Mouse (Mus musculus) forebrain, embryonic 10.5 days (tissue): Measurements from ENCODE around the gene Trp53bp2. TPM values are rescaled to one million over a fixed set of nuclear protein-coding genes. Genes with fewer than 3 reads are reported as not detected.

Experiments used
- DNase-seq: peaks from one replicate; pipeline ENCODE4 v3.0.0-alpha.2; 2017; ENCODE audit warnings: low spot score; ENCODE audit errors: extremely low spot score
- H3K27ac ChIP-seq: fragments of 300-500 bp; sonication (generic); 2 replicates; pipeline ENCODE4 v1.5.1; 2016; ENCODE audit warnings: mild to moderate bottlenecking
- H3K27me3 ChIP-seq: fragments of 300-500 bp; sonication (generic); 2 replicates; pipeline ENCODE4 v1.6.1; 2016; ENCODE audit warnings: mild to moderate bottlenecking; ENCODE audit not compliant: poor library complexity, severe bottlenecking
- H3K36me3 ChIP-seq: fragments of 300-500 bp; sonication (generic); replicated peaks from 2 replicates; pipeline ENCODE4 v1.6.1; 2016; ENCODE audit warnings: mild to moderate bottlenecking, moderate library complexity
- H3K4me1 ChIP-seq: fragments of 300-500 bp; sonication (generic); 2 replicates; pipeline ENCODE4 v1.6.1; 2016
- H3K4me3 ChIP-seq: fragments of 300-500 bp; sonication (generic); 2 replicates; pipeline ENCODE4 v1.5.1; 2016; ENCODE audit warnings: mild to moderate bottlenecking, moderate library complexity
- H3K9me3 ChIP-seq: fragments of 300-500 bp; sonication (generic); 2 replicates; pipeline ENCODE4 v1.6.1; 2016; ENCODE audit warnings: mild to moderate bottlenecking, moderate library complexity
- WGBS: fragments of 180-500 bp; shearing (Covaris S2); methylation state at CpG from one replicate; pipeline ENCODE4 v1.1.7; 2016; 5-methylcytosine and 5-hydroxymethylcytosine counted together
- polyA plus RNA-seq: library from polyadenylated mRNA; unstranded; fragments of >200 nt; fragmentation: Nextera tagmentation; extraction: Ambion mirVana; gene quantifications from 2 replicates; pipeline ENCODE4 v1.2.1, GENCODE M21; 2016

Gene Trp53bp2
- polyA plus RNA-seq, 1 experiment from 2014 or later: 23.8 TPM

DNA sequence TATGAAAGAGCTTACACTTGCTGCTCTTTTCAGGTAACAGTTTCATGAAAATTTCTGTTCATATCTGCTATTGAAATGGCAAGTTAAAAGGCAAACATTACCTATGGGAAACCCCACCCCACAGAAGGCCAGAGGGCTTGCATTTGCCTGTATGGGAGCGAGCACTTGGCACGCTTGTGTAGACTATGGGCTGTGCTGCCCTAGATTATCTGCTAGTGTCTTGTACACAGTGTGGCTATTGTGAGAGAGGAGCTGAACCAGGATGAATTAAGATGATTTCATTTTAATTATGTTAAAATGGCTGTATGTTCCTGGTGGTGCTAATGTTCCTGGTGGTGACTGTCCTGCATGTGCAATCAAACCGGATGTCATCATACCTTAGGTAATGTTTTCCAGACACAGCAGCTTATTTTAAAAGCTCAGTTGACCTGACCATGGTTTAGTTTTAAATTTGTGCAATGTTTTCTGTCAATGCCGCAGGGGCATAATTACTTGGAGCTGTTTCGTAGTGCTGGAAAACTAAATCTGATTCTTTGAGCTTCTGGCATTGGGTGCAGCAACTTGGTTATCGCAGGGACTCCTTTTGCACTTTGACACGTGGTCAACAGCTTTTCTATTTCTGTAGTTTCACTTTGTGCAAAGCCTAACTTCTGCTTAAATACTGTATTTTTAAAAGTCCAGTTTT, 3.8 kb downstream of the Trp53bp2 start:
- Histone ChIP-seq H3K27ac (no peak overlapping the region), H3K27me3 (no peaks in the 10 kb centered on the region), H3K4me1 (peaks cover 57% of the 10 kb centered on the region), H3K9me3 (no peaks in the 10 kb centered on the region), H3K36me3 (peaks cover 9% of the 10 kb centered on the region), H3K4me3 (no peak overlapping the region)
- DNase-seq: no peak
- WGBS: 77% methylated on average over 7 of the region's 7 CpGs

DNA sequence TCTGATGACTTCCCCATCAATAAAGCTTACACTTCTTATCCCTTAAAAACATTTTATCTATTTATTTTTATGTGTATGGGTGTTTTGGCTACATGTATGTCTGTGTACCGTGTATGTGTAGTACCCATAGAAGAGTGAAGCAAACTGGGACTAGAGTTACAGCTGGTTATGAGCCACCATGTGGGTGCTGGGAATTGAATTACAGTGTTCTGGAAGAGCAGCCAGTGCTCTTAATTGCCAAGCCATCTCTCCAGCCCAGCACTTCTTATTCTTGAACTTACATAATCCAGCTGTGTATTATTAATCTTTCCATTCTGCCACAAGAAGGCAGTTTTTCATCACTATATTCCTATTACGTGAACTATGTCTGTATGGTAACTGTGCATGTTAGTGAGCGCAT, 10.5 kb downstream of the Trp53bp2 start:
- Histone ChIP-seq H3K27ac (no peak overlapping the region), H3K4me3 (no peak overlapping the region), H3K9me3 (no peaks in the 10 kb centered on the region), H3K27me3 (no peaks in the 10 kb centered on the region), H3K36me3 (peaks cover 20% of the 10 kb centered on the region), H3K4me1 (peaks cover 20% of the 10 kb centered on the region)
- no peak for DNase-seq
- WGBS: 86% methylated on average over 3 of the region's 3 CpGs

DNA sequence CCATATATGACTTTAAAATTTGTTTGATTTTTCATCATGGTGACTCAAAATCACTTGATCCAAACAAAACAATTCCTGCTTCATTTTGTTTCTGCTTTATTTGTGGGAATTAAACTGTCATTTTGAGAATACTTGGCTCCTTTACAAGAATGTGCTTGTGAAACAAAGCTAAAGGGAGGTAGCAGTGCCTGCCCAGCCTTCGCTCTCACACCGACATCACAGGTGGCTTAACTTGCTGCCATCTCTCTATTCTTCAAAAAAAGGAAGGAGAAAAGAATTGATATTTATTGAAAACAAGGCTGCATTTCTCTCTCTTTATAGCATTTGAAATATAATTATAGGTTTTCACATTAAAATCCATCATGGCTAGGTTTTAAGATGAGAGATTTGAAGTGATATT, 15.3 kb downstream of the Trp53bp2 start:
- H3K27ac ChIP-seq: no peak overlapping the region
- H3K27me3 ChIP-seq: no peaks in the 10 kb centered on the region
- peaks cover 8% of the 10 kb centered on the region for H3K36me3 ChIP-seq
- peaks cover 29% of the 10 kb centered on the region for H3K4me1 ChIP-seq
- H3K9me3 ChIP-seq: no peaks in the 10 kb centered on the region
- WGBS: 97% methylated on average over 2 of the region's 2 CpGs
- H3K4me3 ChIP-seq: no peak overlapping the region
- no peak for DNase-seq

DNA sequence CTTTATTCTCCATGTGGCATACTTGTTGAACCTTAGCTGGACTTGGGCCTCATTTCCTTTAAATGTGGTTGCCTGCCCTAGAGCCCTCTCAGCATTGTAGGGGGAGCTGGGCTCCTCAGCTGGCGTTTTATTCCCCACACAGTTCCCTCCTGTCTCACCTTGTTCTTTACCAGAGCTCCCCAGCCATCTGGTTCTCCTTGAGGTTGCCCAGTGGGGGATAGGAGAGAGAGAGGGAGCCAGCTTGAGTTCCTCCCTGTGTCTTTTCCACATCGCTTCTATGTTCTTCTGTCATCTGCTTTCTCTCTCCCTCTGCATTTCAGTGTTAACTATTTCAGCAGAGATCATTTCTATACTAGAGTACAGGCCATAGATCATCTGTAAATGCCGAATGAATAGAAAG, 16.2 kb downstream of the Trp53bp2 start:
- H3K36me3 ChIP-seq: peaks cover 18% of the 10 kb centered on the region
- H3K27me3 ChIP-seq: no peaks in the 10 kb centered on the region
- no peak overlapping the region for H3K4me3 ChIP-seq
- no peaks in the 10 kb centered on the region for H3K9me3 ChIP-seq
- WGBS: 82% methylated on average over 3 of the region's 3 CpGs
- H3K4me1 ChIP-seq: peaks cover 25% of the 10 kb centered on the region
- no peak for DNase-seq
- H3K27ac ChIP-seq: no peak overlapping the region

DNA sequence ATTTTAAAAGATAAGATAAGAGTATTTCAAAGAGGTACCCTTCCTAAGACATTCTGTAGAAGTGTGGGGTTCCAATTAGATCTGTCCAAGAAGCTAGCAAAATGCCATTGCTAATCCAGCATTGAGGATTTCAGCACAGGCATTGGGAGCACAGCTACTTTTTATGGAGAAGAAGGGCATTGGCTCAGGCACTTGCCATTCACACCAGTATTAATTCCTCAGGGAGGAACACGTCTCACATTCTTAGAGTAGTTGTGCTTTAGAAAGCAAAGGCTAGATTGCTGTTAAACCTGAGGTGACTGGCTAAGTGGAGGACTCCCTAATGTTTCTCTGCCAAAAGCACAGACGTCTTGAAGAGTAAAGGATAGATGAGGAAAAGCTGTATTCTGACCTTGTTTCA, 17.5 kb downstream of the Trp53bp2 start:
- 54% methylated on average over 2 of the region's 2 CpGs for WGBS
- Histone ChIP-seq H3K9me3 (no peaks in the 10 kb centered on the region), H3K4me3 (no peak overlapping the region)

DNA sequence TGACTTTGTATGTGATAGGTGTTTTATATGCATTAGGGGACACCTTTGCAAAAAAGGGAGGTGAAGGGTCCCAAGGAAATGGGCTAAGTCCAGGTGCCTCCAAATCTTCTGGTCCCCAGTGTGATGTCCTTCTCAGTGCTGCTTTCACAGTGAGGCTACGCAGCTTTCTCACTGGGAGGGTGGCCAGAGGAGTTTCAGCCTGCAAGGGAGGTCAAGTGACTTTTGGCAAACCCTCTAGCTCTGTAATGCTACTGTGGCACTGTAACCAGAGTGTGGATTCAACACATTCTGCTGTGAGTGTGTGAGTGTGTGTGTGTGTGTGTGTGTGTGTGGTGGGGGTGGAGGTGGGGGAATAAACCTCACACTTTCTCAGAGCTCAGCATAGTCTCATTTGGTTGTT, 18.5 kb downstream of the Trp53bp2 start:
- no peak for DNase-seq
- peaks cover 40% of the 10 kb centered on the region for H3K36me3 ChIP-seq
- H3K27me3 ChIP-seq: no peaks in the 10 kb centered on the region
- no peaks in the 10 kb centered on the region for H3K9me3 ChIP-seq
- no peak overlapping the region for H3K4me3 ChIP-seq
- WGBS: 91% methylated on average over 1 of the region's 1 CpGs
- peaks cover 14% of the 10 kb centered on the region for H3K4me1 ChIP-seq
- H3K27ac ChIP-seq: no peak overlapping the region

More for the DNA sequence above, 17.5 kb downstream of the Trp53bp2 start:
- Histone ChIP-seq H3K27me3 (no peaks in the 10 kb centered on the region), H3K27ac (no peak overlapping the region), H3K4me1 (peaks cover 14% of the 10 kb centered on the region), H3K36me3 (peaks cover 30% of the 10 kb centered on the region)
- DNase-seq: no peak

DNA sequence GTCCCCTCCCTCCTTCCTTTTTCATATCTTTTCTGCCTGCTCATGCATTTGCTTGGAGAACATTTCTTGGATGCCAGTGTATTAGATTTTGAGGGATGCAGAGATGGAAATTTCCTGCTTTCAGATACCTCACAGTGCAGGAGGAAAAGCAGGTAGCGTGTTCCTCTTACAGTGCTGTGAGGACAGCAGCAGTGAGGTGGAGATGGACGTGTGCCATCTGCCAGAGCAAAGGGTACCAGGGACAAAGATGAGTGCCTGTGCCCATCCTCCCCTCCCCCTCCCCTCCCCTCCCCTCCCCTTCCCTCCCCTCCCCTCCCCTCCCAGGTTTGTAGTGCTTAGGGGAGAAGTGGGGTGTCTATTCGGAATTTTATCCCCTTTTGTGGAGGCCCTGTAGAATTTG, 20.9 kb downstream of the Trp53bp2 start:
- Histone ChIP-seq H3K4me3 (no peak overlapping the region), H3K27me3 (no peaks in the 10 kb centered on the region), H3K9me3 (no peaks in the 10 kb centered on the region), H3K27ac (no peak overlapping the region), H3K4me1 (peaks cover 14% of the 10 kb centered on the region), H3K36me3 (peaks cover 60% of the 10 kb centered on the region)
- 83% methylated on average over 3 of the region's 3 CpGs for WGBS
- DNase-seq: no peak

DNA sequence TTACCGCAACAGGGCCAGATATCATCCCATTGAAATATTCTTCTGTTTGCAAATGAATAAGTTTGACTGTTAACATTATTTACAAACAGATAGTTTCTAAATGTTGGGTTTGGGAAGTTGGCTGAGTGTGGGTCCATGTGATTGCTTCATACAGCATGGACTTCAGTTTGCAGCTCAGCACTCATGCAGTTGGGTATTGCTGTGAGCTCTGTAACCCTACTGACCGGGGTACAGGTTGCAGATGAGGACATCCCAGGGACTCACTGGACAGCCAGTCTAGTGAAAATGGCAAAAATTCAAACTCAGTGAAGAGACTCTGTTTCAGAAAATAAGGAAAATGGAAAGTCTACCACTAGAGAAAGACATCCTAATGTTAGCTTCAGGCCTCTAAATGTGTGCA, 21.7 kb downstream of the Trp53bp2 start:
- Histone ChIP-seq H3K9me3 (no peaks in the 10 kb centered on the region), H3K27ac (no peak overlapping the region), H3K36me3 (peaks cover 68% of the 10 kb centered on the region), H3K4me3 (no peak overlapping the region), H3K27me3 (no peaks in the 10 kb centered on the region), H3K4me1 (peaks cover 10% of the 10 kb centered on the region)
- DNase-seq: no peak
- 96% methylated on average over 2 of the region's 2 CpGs for WGBS

DNA sequence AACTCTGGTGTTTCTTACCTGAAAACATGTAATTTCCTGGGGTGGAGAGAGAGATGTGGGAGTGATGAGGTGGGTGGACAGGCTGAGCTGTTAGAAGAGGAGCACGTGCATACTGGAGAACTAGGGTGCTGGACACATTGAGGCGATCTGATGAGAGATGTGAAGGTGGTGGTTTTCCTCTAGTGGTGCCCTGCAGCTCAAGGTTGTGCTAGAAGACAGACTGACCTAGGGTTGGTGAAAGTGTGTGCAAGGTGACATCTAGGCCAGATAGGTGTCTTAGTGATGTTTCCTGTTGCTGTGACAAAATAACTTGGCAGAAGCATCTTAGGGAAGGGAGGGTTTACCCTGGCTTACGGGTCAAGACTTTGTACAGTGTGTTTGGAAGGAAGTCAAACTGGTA, 23.1 kb downstream of the Trp53bp2 start:
- no peak for DNase-seq
- WGBS: 95% methylated on average over 3 of the region's 3 CpGs
- no peak overlapping the region for H3K4me3 ChIP-seq
- no peaks in the 10 kb centered on the region for H3K27me3 ChIP-seq
- no peak overlapping the region for H3K27ac ChIP-seq
- H3K9me3 ChIP-seq: no peaks in the 10 kb centered on the region
- H3K4me1 ChIP-seq: no peaks in the 10 kb centered on the region
- peaks cover 82% of the 10 kb centered on the region for H3K36me3 ChIP-seq

DNA sequence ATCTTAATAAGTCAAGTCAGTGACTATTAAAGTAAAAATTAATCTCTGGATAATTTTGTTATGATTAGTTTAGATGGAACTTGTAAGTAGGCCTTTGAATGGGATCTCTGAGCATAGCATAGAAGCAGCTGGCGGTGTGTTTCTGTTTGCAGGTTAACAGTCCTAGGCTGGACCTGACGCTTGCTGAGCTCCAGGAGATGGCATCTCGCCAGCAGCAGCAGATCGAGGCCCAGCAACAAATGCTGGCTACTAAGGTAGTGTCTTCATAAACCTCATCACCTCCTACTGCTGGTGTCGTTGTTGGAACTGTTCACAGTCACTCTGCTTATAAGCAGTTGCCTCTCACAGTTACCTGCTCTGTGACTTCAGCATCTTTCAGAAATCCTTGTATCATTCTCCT, 27.8 kb downstream of the Trp53bp2 start:
- H3K9me3 ChIP-seq: no peaks in the 10 kb centered on the region
- H3K4me3 ChIP-seq: no peak overlapping the region
- WGBS: 87% methylated on average over 5 of the region's 5 CpGs
- peaks cover 89% of the 10 kb centered on the region for H3K36me3 ChIP-seq
- H3K27ac ChIP-seq: no peak overlapping the region
- DNase-seq: no peak
- H3K27me3 ChIP-seq: no peaks in the 10 kb centered on the region
- no peaks in the 10 kb centered on the region for H3K4me1 ChIP-seq

DNA sequence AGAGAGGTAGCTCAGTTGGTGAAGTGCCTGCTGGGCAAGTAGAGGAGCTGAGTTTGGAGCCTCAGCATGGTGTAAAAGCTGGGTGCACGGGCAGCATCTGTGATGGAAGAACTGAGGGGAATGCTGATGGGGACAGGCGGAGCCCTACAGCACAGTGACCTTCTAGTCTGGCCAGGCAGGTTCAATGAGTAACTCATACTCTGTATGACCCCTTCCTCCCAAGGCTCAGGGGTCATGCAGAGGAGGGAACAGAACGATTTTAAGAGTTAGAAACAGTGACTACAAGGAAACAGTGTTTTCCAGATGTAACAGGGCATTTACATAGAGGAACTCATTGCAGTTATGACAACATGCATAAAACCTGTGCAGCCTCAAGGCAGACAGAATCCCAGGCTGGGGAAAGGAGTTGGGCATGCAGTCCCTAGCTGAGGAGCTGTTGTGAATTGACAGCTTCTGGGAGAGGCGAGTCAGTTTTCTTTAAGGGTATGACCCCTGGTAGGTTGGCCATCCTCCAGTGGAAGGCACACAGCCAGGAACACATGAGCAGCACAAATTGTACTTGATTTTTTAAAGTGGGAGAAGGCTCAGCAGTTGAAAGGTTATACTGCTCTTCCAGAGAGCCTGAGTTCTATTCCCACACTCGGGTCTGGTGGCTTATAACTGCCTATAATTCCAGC, 30.7 kb downstream of the Trp53bp2 start:
- Histone ChIP-seq H3K4me3 (no peak overlapping the region), H3K36me3 (peaks cover 91% of the 10 kb centered on the region), H3K4me1 (no peaks in the 10 kb centered on the region), H3K27me3 (no peaks in the 10 kb centered on the region), H3K9me3 (no peaks in the 10 kb centered on the region), H3K27ac (no peak overlapping the region)
- DNase-seq: no peak
- 93% methylated on average over 5 of the region's 5 CpGs for WGBS

DNA sequence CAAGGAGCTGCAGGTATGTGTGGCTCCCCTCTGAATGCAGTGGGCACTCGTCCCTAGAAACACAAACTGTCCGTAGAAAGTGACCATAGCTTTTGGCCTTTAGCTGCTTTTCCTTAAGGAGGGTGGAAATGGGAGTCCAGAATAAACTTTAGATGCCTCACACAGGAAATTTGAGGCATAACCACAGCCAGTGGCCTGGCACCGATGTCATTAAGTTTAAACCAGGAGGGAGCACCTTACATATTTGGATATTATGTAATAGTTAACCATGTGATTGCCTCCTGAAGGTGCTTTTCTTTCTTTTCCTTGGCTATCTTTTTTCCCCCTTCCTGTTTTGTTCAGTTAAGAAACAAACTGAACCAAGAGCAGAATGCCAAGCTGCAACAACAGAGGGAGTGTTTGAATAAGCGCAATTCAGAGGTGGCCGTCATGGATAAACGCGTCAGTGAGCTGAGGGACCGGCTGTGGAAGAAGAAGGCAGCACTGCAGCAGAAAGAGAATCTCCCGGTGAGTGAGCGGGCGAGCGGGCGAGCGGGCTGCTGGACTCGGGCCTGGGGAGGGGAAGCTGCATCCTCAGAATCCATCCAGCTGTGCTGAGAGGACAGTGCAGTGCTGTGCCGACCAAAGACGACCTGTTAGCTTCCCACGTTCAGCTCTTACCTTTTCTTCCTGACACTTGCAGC, 33.0 kb downstream of the Trp53bp2 start:
- no peak overlapping the region for H3K4me3 ChIP-seq
- H3K4me1 ChIP-seq: no peaks in the 10 kb centered on the region
- H3K27ac ChIP-seq: no peak overlapping the region
- WGBS: 89% methylated on average over 18 of the region's 18 CpGs
- no peaks in the 10 kb centered on the region for H3K9me3 ChIP-seq
- no peaks in the 10 kb centered on the region for H3K27me3 ChIP-seq
- DNase-seq: no peak
- peaks cover 91% of the 10 kb centered on the region for H3K36me3 ChIP-seq

DNA sequence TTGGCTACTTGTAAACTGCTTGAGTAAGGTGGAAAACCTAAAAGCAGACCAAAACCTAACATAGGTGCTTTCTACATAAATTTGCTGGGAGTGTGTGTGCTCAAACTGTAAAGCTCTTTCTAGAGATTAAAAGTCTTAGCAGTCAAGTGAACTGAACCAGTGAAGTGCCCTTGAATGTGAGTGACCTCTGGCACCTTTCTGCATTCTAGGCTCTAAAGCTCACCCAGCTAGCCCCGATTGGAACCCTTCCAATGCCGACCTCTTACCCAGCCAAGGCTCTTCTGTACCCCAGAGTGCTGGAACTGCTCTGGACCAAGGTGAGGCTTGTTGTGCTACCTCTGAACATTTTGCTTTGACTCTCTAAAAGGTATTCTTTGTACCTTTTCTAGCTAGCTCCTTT, 35.1 kb downstream of the Trp53bp2 start:
- no peak for DNase-seq
- WGBS: 77% methylated on average over 2 of the region's 2 CpGs
- H3K4me1 ChIP-seq: no peaks in the 10 kb centered on the region
- no peak overlapping the region for H3K27ac ChIP-seq
- no peaks in the 10 kb centered on the region for H3K27me3 ChIP-seq
- no peaks in the 10 kb centered on the region for H3K9me3 ChIP-seq
- peaks cover 94% of the 10 kb centered on the region for H3K36me3 ChIP-seq
- no peak overlapping the region for H3K4me3 ChIP-seq
